Mouse (Mus musculus) cerebral cortex, adult 2 months (tissue): ENCODE data around the gene Slc38a1.

ENCODE experiments used
- WGBS: fragments of 180-500 bp; shearing (Covaris S2); methylation state at CpG from one replicate; pipeline ENCODE4 v1.1.7; 2018; 5-methylcytosine and 5-hydroxymethylcytosine counted together

Slc38a1 gene

DNA sequence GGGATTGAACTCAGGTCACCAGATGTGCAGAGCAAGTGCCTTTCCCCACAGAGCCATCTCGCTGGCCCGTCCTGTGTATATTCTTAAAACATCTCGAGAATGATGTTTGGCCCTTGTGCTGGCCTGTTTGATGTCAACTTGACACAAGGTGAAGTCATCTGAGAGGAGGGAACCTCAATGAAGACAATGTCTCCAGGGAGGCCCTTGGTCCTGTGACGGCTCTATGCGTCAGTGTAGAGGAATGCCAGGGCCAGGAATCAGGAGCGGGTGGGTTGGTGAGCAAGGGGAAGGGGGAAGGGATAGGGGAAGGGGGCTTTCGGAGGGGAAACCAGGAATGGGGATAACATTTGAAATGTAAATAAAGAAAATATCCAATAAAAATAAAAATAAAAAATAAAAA is 25.2 kb downstream of the Slc38a1 start:
- 97% methylated on average over 7 of the region's 7 CpGs for WGBS

DNA sequence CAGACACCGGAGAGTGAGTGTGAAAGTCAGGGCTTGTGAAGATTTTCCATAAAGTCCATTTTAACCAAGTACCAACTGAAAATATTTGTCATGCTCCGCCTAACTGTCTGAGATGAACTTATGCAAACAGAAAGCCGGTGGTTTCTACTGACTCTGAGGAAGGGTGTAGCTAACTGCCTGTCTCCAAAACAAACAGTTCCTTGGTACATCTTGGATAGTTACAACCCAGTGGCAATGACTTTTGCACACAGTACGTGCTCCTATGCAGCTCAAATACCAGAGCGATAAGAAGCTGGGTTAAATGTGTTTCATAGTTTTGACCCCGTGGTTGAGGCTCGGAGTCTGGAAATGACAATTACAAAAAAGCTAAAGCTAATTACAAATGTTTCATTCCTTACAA is 34.0 kb downstream of the Slc38a1 start:
- WGBS, result 83% methylated on average over 7 of the region's 7 CpGs

DNA sequence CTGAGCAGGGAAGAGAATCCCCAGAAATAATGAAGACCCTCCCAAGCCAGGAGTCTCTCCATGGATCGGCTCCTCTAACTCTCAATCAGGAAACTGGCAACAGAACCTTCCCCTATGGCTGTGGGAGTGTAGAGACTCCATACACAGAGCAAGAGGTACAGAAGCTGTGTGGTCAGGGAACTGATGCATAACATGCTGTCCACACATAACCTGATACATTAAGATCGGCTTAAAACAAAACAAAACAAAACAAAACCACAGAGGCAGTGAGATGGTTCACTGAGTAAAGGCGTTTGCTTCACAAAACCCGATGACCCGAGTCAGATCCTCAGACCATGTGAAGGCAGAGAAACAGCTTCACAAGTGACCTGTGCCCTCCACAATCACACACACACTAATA is 35.3 kb downstream of the Slc38a1 start:
- WGBS, result 87% methylated on average over 5 of the region's 5 CpGs

DNA sequence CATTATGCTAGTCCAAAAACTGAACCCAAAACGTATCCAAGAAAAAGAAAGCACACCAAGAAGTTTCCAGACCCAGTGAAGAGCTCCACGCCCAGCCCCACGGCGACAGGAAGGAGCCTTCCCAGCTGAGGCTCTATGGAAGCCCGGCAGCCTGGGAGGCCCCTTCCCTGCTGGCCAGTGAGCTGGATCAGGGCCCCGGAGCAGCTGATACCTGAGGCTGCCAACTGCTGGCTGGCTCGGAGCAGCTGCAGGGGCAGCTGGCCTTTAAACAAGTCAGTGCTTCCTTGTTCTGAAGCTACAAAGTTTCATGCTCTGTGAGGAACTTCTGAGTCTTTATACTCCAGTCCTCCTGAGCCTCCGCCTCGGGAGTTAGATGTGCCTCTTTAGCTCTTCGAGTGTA is 38.4 kb downstream of the Slc38a1 start:
- WGBS, result 55% methylated on average over 10 of the region's 10 CpGs

DNA sequence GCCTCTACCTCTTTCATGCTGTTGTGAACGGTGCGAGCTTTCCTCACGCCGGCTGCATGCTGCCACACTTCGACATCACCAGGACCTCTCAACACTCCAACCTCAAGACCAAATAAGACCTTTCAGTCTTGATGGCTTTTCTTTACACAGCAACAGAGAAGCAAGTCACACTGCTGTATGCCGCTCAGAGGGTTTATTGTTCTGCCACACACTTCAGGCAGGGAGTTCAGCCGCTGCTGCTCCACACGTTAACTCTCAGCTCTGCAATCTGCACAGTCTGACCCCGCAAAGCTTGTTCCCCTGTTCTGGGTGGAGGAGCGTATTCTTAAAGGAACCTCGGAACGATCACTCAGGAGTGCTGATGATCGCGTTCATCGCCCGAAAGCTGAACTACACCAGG is 40.7 kb downstream of the Slc38a1 start:
- WGBS, result 72% methylated on average over 16 of the region's 16 CpGs

DNA sequence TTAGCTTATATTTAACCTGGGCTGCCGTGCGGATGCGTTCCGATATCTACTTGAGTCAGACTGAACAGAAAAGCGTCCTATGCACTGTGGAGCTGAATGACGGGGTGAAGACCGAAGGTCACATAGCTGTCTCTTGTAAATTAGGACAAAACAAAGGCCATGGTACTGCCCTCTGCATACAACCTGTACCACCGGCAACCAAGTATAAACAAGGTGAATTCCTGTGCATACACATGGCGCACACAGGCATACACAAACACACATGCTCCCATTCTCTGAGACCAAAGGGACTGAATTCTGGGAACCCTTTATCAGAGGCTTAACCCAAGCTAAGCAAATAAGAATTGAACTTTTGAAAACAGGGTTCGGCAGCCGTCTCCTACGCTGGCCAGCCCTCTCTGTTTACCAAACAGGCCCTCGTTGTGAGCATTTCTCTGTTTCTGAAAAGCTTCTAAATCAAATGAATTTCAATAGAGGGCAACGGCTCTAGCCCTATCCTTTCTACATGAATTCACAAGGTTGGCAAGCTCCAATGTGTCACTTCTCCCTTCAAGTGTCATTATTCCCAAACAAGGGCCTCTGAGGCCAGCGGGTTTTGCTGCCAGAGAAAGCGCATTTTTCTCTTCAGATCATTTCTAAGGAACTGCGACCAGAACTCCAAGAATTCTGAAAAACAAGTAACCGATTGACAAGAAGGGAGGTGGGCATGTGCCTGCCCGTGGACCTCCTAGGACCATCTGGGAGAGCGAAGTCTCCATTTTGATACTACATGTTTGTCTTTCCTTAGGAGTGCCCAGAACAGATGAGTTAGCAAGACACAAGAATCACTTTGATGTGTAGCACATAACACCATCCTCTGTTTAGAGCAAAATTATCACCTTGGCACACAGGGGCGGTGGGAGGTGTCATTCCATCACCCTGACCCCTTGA is 42.6 kb downstream of the Slc38a1 start:
- WGBS, result 70% methylated on average over 21 of the region's 21 CpGs

DNA sequence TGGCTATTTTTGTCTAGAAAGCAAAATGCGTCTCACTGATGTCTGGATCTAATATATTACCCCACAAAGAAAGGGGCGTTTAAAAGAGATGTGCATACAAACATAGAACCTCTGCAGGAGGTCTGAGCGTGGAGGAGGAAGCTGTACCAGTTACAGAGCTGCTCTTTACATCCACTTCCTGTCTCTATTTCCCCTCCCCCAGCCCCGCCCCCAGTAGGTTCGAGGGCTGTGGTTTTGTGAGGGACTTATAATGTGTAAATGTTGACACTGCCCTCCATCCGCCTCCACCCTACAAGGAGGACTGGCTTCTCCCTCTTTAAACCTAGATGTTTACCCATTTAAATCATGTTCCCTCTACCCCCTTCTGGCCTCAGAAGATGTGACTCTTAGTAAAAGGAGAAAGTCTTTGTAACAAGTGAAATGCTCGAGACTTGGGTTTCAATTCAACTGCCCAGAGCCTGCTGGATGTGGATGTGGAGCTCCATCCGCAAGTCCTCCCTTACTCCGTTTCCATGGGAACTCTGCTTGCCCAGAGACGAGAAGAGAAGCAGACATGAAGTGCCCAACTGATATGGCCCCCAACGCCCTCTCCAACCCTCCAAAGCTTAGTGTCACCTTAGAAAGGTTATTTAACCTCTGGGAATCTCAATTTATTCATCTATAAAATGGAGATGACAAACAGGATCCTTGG is 43.7 kb downstream of the Slc38a1 start:
- WGBS, result 55% methylated on average over 11 of the region's 11 CpGs

DNA sequence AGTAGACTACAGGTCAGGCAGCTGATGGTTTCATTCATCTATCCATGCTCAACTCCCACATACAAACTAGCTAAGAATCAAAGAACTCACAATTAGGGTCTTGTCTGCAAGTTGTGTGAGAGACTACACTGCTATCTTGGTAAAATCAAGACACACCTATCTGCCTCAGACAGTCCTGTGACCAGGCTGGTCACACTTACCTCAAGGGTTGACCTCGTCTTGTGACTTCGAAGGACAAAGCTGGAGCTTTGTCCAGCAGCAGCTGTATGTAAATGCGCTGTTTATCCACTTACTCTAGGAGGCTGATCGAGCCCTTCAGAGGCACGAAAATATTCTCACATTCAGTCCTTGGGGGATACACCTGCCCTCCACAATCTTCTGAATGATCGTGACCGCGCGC is 45.6 kb downstream of the Slc38a1 start:
- WGBS, result 94% methylated on average over 9 of the region's 9 CpGs

DNA sequence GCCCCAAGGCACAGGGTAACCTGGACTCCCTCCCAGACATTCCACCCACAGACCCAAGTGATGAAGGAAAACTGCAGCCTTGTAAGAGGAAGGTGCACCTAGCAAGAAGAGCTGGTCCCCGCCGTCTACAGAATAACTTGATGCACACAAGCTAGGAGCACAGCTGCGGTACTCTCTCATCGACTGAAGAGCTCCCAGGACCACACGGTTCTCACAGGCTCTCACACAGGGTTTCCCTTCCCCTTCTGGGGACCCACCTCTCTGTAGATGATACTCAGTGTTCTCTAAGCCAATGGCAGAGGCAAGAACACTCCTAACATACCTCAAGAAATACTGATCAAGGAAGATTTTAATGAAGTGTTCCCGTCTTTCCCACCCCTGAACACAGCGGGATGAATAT is 48.4 kb downstream of the Slc38a1 start:
- 82% methylated on average over 7 of the region's 7 CpGs for WGBS

DNA sequence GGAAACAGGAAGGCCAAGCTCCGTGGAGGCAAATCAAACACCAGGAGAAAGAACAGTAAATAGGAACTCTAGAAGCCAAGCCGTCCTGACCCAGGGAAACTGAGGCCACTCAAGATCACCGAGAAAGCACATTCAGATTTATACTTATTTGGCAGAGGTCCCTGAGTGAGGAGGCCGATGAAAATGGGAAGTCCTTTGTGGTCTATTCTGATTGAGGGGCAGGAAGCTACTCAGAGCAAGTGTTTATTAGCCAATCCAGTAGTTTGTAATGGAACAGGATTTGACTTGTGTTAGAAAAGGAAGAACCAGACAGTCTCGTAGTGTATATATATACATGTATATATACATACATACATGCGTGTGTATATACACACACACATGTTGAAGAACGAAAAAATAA is 48.8 kb downstream of the Slc38a1 start:
- WGBS, result 66% methylated on average over 7 of the region's 7 CpGs

DNA sequence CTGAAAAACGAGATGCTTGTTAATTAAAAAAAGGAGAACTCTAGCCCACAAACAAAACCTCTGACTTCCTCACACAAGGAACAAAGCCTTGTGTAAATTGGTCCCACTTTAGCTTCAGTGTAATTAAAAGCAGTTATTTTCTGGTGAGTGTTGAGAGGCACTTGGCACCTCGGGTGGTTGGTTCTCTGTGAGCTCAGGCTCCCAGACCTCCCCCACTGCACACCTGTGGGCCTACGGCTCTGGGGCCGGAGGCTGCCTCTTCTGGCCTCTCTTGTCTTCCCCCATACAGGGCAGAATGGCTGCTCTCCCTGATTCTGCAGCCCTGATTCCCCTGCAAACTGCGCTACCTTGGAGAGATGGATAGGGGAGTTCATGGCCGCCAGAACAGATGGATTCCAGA is 49.3 kb downstream of the Slc38a1 start:
- 68% methylated on average over 6 of the region's 6 CpGs for WGBS

DNA sequence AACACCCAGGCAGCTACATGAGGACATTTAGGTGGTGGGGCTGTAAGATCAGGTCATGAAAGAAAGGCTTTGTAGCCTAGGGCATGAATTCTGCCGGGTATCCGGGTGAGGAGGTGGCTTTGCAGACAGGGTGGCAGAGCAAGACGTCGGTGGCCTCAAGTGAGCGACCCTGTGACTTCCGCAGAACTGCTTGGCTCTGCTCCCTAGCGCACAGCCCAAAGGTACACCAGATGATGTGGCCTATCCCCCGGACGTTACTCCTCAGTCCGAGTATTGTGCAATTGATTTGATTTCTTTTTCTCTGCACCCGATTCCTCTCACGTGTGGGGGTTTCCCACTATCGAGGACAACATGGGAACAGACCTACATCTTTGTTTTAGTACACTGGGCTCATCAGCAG is 49.7 kb downstream of the Slc38a1 start:
- WGBS, result 77% methylated on average over 13 of the region's 13 CpGs

DNA sequence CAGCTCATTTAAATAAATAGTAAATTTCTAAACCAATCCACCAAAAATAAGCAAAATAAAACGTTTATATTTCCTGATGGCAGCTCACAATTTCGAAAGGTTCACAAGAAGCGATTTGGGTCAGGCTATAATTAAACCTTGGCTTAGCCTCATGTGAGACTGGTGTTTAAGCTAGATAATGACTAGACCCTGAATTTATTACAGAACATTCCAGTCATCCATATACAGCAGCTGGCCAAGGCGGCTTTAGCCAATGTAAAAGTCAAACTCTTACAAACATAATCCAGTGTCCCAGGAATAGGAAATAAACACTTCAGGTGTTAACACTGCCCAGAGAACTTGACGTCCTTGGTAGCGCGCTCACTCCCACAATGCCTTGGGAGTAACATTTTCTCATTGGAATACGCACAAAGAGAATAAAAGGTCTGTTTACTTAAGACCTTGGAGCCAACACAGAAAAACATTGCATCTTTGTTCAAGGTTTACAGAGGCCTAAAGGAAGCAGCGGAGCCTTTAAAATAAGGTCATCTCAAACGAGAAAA is 50.8 kb downstream of the Slc38a1 start:
- WGBS, result 80% methylated on average over 10 of the region's 10 CpGs

DNA sequence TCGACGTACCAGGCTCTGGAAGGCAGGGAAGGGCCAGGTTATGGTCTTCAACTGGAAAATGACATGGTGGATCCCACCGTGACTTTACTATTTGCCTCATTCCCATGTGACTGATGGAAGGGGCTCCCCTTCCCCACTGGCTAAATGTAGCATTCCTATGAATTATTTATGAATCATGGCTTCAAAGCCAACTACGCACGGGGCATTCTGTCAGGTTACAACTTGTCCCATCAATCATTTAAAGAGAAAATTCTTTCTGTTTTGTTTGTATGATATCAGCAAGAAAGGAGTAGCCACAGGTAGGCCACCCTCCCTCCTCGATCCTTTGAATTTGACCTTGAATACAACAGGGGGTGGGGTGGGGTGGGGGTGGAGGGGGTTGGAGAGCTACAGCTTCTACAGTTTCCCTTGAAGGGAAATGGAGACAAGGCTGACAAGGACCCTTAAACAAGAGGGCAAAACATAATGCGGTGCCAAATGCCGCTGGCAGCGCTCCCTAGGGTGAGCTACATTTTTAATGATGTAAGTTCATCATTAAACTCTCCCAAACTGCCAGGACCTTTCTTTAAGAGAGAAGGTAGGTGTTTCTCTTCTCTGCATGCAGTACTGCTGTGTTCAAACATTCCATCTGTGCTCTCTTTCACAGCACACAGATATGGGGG is 53.6 kb downstream of the Slc38a1 start:
- WGBS, result 75% methylated on average over 9 of the region's 9 CpGs

DNA sequence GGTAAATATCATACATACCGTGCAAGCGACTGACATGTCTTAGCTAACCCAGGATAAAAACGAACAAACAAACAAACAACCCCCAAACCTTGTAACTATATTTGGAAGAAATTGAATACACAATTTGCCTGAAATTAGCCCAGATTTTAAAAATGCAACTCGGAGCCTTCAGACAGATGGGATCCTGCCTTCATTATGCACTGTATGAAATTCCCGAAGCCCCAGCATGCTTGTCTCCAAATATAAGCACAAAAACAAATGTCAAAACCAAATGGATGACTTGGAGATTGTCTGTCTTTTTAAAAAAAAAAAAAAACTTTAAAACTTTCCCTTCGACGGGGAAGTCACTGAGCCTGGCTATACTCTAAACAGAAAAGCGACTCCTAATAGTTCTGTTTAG is 54.7 kb downstream of the Slc38a1 start:
- 66% methylated on average over 8 of the region's 8 CpGs for WGBS

DNA sequence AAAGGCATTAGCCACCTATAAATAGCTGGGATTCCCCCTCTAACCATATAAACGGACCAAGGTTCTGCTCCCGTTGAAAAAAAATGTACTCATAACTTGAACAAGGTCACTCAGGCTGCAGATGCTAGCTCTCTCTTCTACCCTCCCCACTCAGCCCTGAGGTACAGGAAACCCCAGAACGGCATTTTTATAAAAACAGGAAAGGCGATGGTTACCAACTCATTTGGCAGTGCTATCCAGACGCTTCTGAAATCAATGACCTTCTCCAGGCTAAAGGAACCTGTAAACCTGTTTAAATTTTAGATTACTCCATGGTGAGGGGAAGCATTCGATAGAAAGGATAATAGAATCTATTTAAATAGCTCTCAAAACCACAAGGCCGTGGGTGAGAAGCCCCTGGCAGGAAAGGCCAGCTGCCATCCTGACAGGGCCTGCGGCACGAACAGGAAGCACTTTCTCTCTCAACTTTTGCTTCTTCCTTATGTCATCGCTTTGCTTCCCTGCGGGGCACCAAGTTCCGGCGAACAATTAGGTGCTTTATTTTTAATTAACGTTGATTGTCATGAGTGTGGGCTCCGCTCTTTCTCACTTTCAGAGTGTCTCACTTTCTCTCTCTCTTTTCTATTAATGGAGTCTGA is 59.2 kb downstream of the Slc38a1 start:
- WGBS, result 73% methylated on average over 15 of the region's 15 CpGs

DNA sequence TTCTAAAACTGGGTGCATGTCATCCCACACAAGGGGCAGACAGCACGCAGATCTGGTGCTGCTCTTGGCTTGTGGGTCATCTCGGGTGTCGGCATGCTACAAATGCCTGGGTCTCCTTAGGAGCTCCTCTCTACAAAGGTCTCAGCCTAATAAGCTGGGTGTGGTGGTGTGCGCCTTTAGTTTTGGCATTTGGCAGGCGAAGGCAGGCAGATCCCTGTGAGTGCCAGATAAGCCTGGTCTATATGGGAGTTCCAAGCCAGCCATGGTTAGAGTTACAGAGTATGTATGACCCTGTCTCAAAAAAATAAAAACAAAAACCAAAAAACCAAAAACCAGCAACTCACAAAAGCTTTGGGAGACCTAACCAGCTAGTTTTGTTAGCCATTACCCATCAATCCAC is 65.7 kb downstream of the Slc38a1 start:
- 95% methylated on average over 5 of the region's 5 CpGs for WGBS

DNA sequence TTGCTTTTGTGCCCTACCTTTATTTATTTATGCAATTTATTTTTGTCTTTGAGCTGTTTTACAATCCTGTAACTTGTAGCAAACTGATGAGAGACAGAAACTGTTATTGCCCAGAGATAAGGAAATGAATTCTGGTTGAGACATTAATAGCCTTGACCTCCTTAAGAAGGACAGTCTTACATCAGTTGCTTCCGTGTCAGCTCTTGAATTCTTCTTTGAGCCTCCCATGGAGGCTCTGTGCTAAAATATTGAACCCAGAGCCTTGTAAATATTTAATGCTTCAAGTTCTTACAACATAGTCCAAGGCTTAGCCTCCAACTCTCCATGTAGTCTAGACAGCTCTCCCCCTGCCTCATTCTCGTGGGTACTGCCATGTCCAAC is 73.7 kb downstream of the Slc38a1 start:
- WGBS, result 81% methylated on average over 2 of the region's 2 CpGs

DNA sequence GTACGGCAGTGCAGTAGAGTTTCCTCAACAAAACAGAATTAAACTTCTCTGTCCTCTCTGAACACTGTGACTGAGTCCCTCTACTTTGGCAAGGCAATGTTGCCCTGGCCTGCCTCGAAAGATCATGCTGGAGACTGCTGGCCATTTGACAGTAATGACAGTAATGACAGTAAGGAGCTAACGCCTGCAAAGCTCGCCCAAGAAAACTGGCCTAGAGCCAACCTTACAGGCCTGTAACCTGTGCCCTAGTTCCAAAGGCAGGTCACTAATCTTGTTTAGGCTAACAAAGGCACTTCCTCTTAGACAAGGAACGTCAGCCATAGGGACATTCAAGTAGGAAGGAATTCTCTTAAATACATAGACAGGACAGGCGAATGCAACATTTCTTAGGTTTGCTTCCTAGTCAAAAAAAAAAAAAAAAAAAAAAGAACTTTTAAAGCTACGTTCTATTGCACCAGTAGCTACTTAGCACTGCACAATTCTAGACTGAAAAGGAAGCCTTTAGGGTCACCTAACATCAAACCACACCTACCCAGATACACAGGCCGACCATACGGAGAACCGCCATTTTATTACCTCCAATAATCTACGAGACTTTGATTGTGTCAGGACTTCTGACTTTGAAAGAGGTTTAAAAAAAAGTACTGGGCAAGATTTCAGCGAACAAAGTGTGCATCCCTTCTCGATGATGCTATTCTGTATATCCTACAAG is 74.3 kb downstream of the Slc38a1 start:
- WGBS, result 73% methylated on average over 13 of the region's 13 CpGs

DNA sequence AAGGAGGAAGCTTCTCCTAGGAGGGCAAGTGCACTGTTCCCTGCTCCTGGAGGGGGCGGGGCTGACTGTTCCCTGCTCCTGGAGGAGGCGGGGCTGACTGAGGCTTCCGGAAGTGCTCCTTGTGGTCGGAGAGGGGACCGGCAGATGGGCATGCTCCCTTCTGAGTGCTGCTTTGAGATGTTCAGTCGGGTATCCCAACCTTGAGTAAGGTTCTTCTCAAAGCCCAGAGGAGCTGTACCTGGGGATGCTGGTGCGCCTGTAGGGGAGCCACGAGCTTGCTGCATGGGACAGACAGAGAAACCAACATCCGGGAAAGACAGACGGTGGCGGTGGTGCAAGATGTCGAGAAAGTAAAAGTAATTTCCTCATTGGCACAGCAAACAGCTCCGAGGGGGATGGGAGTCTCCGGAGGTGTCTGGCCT is 75.9 kb downstream of the Slc38a1 start:
- WGBS, result 21% methylated on average over 14 of the region's 14 CpGs

DNA sequence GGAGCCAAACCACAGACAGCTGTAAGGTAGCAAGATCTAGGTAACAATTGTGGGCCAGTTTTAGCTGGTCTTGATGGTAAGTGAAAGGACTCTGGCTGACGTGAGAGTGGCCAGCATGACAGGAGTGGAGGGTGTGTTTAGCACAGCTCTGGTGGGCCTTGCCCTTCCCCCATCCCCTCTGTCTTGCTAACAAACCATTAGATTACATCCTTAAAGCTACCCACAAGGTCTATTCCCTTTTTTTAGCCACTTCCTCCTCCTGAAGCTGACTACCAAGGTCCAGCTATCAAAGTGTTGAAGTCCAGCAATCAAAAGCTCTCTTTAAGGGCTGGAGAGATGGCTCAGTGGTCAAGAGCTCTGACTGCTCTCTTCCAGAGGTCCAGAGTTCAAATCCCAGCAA is 78.9 kb downstream of the Slc38a1 start:
- 94% methylated on average over 1 of the region's 1 CpGs for WGBS
